Mouse (Mus musculus): Measurements from ENCODE around the gene Esyt2. TPM values are rescaled to one million over a fixed set of nuclear protein-coding genes. Genes with fewer than 3 reads are reported as not detected.
A peak's percentile ranks its signal among the peaks of the same experiment; 100 is the strongest.

The Esyt2 gene
- polyA plus RNA-seq, 1 experiment: 17.2 TPM

DNA sequence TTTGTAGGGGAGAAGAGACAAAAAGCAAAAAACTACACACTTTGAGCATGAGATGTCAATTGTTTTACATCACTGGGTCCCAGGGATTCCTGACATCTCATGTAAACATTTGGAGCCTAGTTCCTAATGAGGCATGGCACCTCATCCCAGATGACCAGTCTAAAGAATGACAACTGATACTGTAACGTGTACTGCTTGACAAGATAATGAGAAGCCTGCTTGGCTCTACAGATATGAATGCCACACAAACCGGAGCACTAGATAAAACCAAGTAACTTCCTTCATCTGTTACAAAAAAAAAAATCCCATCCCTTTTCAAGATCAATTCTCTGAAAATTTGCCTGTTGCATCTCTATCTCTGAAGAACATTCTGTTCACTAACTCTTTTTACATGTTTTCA, 4.0 kb upstream of the Esyt2 start:
- no peaks in the 10 kb centered on the region for H3K4me1 ChIP-seq (ENCODE audit: control insufficient read depth, insufficient read depth, low read length)
- H3K4me3 ChIP-seq (ENCODE audit: insufficient read depth, low read length): no peak overlapping the region
- H3K27ac ChIP-seq (ENCODE audit: insufficient read depth, low read length): no peak overlapping the region
- no peak for TF ChIP-seq CTCF (IDR thresholded peaks at IDR 0.05; ENCODE audit: extremely low read depth, insufficient read depth, low read length)
- TF ChIP-seq POLR2A (IDR thresholded peaks at IDR 0.05; ENCODE audit: extremely low read depth, insufficient read depth, low read length): no peak

DNA sequence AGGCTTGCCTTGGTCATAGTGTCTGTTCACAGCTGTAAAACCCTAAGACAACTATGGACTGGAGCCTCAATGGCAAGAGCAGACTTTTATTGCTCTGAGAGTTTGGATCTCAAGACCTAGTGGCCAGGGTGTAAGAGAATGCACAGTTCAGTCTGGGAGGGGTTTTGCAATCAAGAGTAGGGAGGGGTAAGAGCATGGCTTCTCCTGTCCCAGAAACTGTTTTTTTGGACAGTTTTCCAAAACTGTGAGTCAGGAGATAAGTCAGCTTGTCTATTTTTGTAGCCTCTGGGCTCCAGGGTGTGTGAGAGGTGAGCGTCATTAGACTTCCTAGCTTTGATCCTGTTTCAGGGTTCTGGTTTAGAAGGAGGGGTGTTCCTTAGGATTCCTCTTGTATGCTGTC, 2.5 kb upstream of the Esyt2 start:
- no peaks in the 10 kb centered on the region for H3K4me1 ChIP-seq (ENCODE audit: control insufficient read depth, insufficient read depth, low read length)
- no peak for TF ChIP-seq CTCF (IDR thresholded peaks at IDR 0.05; ENCODE audit: extremely low read depth, insufficient read depth, low read length)
- no peak for TF ChIP-seq POLR2A (IDR thresholded peaks at IDR 0.05; ENCODE audit: extremely low read depth, insufficient read depth, low read length)
- H3K4me3 ChIP-seq (ENCODE audit: insufficient read depth, low read length): no peak overlapping the region
- H3K27ac ChIP-seq (ENCODE audit: insufficient read depth, low read length): no peak overlapping the region

DNA sequence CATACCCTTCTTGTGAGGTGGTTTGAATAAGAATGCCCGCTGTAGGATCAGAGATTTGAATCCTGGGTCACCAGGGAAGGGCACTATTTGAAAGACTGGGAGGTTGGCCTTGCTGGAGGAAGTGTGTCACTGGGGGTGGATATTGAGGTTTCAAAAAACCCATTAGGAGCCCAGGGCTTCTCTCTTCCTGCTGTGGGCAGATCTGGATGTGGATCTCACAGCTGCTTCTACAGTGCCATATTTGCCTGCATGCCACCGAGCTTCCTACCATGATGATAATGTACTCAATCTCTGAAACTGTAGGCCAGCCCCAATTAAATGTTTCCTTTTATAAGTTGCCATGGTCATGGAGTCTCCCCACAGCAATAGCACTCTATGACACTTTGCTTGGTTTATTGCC, 1.8 kb upstream of the Esyt2 start:
- Histone ChIP-seq H3K4me3 (ENCODE audit: insufficient read depth, low read length) (no peak overlapping the region), H3K4me1 (ENCODE audit: control insufficient read depth, insufficient read depth, low read length) (no peaks in the 10 kb centered on the region), H3K27ac (ENCODE audit: insufficient read depth, low read length) (no peak overlapping the region)
- no peak for TF ChIP-seq CTCF (IDR thresholded peaks at IDR 0.05; ENCODE audit: extremely low read depth, insufficient read depth, low read length)
- TF ChIP-seq POLR2A (IDR thresholded peaks at IDR 0.05; ENCODE audit: extremely low read depth, insufficient read depth, low read length): no peak

DNA sequence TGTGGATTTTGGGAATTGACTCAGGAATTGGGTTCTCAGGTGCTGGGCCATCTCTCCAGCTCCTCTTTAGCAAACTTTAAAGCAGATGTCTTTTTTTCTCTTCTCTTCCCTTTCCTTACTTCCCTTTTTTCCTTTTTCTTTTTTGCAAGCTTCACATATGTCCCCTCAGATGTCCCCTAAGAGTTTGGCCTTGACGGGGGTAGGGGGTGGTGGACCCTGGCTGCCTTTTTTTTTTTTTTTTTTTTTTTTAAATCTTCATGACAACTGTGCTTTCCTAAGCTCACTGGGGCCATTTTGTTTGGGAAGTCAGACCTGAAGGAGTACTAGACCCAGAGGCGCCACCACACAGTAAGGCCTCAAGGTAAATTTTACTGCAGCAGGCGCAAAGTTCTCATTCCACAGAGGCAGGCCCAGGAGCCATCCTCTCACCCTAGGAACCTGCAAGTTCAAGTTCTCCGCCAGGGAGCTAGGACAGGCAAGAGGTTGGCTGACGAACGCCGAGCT, 795 bp upstream of the Esyt2 start:
- Histone ChIP-seq H3K4me1 (ENCODE audit: control insufficient read depth, insufficient read depth, low read length) (no peaks in the 10 kb centered on the region), H3K27ac (ENCODE audit: insufficient read depth, low read length) (peak overlapping the region; percentile 94), H3K4me3 (ENCODE audit: insufficient read depth, low read length) (peak overlapping the region; percentile 90)
- no peak for TF ChIP-seq POLR2A (IDR thresholded peaks at IDR 0.05; ENCODE audit: extremely low read depth, insufficient read depth, low read length)
- no peak for TF ChIP-seq CTCF (IDR thresholded peaks at IDR 0.05; ENCODE audit: extremely low read depth, insufficient read depth, low read length)

DNA sequence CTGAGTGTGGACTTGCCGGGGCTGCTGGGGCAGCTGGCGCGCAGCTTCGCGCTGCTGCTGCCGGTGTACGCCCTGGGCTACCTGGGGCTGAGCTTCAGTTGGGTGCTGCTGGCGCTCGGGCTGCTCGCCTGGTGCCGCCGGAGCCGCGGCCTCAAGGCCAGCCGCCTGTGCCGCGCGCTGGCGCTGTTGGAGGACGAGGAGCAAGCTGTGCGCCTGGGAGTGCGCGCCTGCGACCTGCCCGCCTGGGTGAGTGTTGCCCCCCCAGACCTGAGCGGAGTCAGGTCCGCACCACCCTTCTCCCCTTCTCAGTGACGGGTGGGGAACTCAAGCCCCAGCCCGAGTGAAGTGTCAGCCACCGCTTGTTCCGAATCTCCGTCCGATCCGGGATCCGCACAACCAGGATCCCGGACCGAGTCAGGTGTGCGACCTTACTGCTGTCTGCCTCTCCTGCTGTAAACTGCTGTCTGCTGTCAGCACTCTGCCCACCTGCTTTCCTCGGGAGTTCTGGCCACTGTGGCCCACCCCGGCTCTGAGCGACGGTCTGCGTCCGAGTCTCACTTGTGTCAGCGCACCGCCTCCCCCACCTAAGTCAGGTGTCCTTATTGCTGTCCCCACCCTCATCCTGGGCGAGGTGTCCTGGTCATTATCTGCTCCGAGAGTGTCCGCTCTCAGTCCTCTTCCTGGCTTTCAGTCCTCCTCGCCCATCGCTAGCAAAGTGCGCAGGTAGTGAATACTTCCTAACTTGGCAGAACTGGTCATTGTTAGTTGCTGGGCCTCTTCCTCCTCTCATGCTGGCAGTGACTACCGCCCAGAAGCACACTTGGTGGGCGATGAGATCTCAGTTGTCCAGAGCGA, 658 bp downstream of the Esyt2 start:
- Histone ChIP-seq H3K4me3 (ENCODE audit: insufficient read depth, low read length) (peak overlapping the region; percentile 90), H3K27ac (ENCODE audit: insufficient read depth, low read length) (peak overlapping the region; percentile 54), H3K4me1 (ENCODE audit: control insufficient read depth, insufficient read depth, low read length) (no peaks in the 10 kb centered on the region)
- TF ChIP-seq CTCF (IDR thresholded peaks at IDR 0.05; ENCODE audit: extremely low read depth, insufficient read depth, low read length) (no peak), POLR2A (IDR thresholded peaks at IDR 0.05; ENCODE audit: extremely low read depth, insufficient read depth, low read length) (no peak)

DNA sequence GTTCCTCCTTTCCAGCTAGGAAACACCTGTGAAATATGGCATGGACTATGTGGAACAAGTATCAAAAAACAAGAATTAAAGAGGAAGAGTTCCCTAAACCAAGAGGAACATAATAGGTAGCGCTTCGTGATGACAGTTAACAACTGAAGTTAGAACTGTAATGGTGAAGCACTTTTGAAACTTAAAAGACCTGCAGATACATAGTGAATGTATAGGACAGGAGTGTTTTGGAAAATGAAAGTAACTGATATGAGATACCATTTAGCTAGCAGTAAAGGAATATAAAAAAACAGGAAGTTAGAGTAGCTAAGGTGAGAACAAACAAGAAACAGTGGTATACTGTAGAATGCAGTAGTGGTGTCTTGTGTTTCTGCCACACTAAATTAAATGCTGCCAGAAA, 1.9 kb downstream of the Esyt2 start:
- no peak overlapping the region; the same call in 1 of the 2 replicates for H3K4me3 ChIP-seq (ENCODE audit: insufficient read depth, low read length)
- TF ChIP-seq POLR2A (IDR thresholded peaks at IDR 0.05; ENCODE audit: extremely low read depth, insufficient read depth, low read length) (no peak), CTCF (IDR thresholded peaks at IDR 0.05; ENCODE audit: extremely low read depth, insufficient read depth, low read length) (no peak)
- H3K27ac ChIP-seq (ENCODE audit: insufficient read depth, low read length): no peak overlapping the region
- no peaks in the 10 kb centered on the region for H3K4me1 ChIP-seq (ENCODE audit: control insufficient read depth, insufficient read depth, low read length)

DNA sequence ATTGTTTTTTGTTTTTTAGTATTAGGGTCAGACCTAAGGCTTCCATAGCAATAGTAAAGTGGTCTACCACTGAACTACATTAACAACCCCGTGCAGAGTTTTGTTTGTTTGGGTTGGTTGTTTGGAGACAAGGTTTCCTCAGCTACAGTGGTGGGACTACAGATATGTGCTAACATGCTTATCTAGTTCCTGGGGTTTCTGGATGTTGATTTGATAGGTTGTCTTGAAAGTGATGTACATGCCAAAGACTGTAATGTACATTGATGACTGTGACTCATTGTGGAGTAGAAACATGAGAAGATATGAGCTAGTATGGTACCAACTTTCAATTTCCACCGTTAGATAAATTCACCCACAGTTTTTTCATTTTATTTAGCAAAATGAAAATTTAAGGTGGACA, 2.5 kb downstream of the Esyt2 start:
- TF ChIP-seq CTCF (IDR thresholded peaks at IDR 0.05; ENCODE audit: extremely low read depth, insufficient read depth, low read length) (no peak), POLR2A (IDR thresholded peaks at IDR 0.05; ENCODE audit: extremely low read depth, insufficient read depth, low read length) (no peak)
- H3K4me1 ChIP-seq (ENCODE audit: control insufficient read depth, insufficient read depth, low read length): no peaks in the 10 kb centered on the region
- no peak overlapping the region for H3K4me3 ChIP-seq (ENCODE audit: insufficient read depth, low read length)
- H3K27ac ChIP-seq (ENCODE audit: insufficient read depth, low read length): no peak overlapping the region

DNA sequence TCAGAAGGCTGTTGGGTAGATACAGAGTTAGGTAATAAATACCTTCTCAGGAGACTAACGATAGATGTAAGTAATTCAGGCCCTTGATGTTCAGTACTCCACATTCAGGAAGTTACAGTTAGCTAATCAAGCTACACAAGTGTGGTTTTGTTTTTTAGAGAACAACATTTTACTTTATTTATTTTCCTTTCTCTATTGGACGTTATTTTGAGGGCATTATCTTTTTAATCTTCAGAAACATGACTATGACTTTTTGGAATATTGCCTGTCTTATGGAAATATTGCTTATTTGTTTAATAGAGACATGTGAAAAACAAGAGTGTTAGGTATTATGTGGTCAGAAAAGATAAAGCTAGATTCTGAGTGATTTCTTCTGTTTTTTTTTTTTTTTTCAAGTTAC, 12.2 kb downstream of the Esyt2 start:
- H3K27ac ChIP-seq (ENCODE audit: insufficient read depth, low read length): no peak overlapping the region
- H3K4me3 ChIP-seq (ENCODE audit: insufficient read depth, low read length): no peak overlapping the region
- TF ChIP-seq POLR2A (IDR thresholded peaks at IDR 0.05; ENCODE audit: extremely low read depth, insufficient read depth, low read length) (no peak), CTCF (IDR thresholded peaks at IDR 0.05; ENCODE audit: extremely low read depth, insufficient read depth, low read length) (no peak)
- peaks cover 1% of the 10 kb centered on the region; the same call in 1 of the 2 replicates for H3K4me1 ChIP-seq (ENCODE audit: control insufficient read depth, insufficient read depth, low read length)

DNA sequence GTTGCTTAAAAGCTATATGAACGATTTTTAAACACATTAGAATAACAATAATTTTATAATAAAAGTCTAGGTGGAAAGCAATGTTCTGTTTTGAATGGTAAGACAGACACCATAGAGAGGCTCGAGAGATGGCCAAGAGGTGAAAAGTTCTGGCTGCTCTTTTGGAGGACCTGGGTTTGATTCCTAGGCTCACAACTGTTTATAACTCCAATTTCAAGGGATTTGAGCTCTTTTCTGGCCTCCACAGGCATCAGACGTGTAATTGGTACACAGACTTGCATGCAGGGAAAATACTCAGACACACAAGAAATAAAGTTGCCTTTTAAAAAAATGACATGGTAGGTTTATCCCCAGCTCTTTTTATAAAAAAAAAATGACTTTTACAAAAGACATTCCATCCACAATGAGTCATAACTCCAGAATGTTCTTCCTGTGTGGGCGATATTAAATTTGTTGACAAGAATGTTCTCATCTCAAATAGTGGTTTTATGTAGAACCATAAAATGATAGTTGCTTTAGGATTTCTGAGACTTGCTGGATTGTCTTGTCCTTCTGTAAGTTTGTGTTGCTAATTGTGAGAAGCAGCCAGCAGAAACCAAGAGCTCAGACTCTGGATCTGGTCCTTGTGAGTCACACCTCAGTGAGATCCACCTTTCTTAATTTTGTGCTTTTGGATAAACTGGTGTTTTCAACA, 12.8 kb downstream of the Esyt2 start:
- no peak for TF ChIP-seq POLR2A (IDR thresholded peaks at IDR 0.05; ENCODE audit: extremely low read depth, insufficient read depth, low read length)
- TF ChIP-seq CTCF (IDR thresholded peaks at IDR 0.05; ENCODE audit: extremely low read depth, insufficient read depth, low read length): no peak
- H3K4me3 ChIP-seq (ENCODE audit: insufficient read depth, low read length): no peak overlapping the region
- peak overlapping the region; percentile 92 for H3K27ac ChIP-seq (ENCODE audit: insufficient read depth, low read length)
- H3K4me1 ChIP-seq (ENCODE audit: control insufficient read depth, insufficient read depth, low read length): peaks cover 1% of the 10 kb centered on the region; the same call in 1 of the 2 replicates

Measured in cortical plate, adult 2 months (tissue).